9 mouse cellular contexts compared by ENCODE assay signal in the genomic region with DNA sequence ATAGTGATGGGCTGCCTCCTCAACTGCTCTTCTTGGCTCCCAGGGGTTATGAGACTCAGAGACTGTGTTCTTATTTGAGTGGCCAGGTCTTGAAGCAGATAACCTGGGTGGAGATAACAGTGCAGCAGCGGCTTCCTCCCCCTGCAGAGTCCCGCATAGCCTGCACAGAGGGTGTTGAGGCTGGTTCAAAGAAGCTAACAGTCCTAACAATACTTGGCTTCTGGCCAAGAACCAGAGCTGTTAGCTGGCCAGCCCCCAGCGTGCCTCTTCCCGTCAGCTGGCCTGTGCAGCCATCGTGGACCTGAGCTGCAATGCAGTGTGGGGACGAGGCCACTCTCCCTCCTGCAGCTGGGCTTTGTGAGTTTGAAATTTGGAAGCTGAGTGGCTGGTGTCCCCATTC. TPM values are rescaled to one million over a fixed set of nuclear protein-coding genes. Genes with fewer than 3 reads are reported as not detected.
A peak's percentile ranks its signal among the peaks of the same experiment; 100 is the strongest.
DNase-seq lines count a peak whose midpoint lies in the region; TF ChIP-seq lines count a peak whose summit lies in the region.
"Had no signal": no experiment of that assay in that cellular context is flagged by ENCODE, and none has a peak within 500 bp of the region (broad histone marks: within the 10 kb centered on the region; RNA-seq: fewer than 3 reads in every experiment).

No protein-coding gene starts in this region.

- 8% methylated on average over 6 of the region's 6 CpGs for WGBS in heart, adult 2 months

- TF ChIP-seq EP300 in heart, adult 2 months (IDR thresholded peaks at IDR 0.05; ENCODE audit: insufficient read depth, low read depth, low read length) = no peak

- peaks cover 18% of the 10 kb centered on the region for H3K4me1 ChIP-seq in heart, adult 2 months (ENCODE audit: control insufficient read depth, insufficient read depth, low read length)

- no peak overlapping the region for H3K4me3 ChIP-seq in heart, adult 2 months

- no peak for TF ChIP-seq CTCF in heart, adult 2 months (IDR thresholded peaks at IDR 0.05)

- peak overlapping the region; percentile 11; the same call in 1 of the 2 replicates for H3K27ac ChIP-seq in heart, adult 2 months
- H3K27ac ChIP-seq: liver, embryonic 14.5 days had no signal

- peak; percentile 46 for DNase-seq in adrenal gland, postnatal 10 days
- no peak for DNase-seq in adrenal gland, adult 2 months
- peak; percentile 44 for DNase-seq in 3T3-L1 (ENCODE audit: low read depth, low spot score)
- peak; percentile 61 to 68 for DNase-seq in heart, adult 2 months
- DNase-seq in kidney, adult 18-20 months = peak; percentile 34
- DNase-seq in lung, postnatal 36 days = peak; percentile 79
- no peak for DNase-seq in urinary bladder, postnatal 25 days (ENCODE audit: low spot score)
- DNase-seq in spleen, postnatal 10 days (ENCODE audit: low spot score in 2 of 2) = no peak

- no peaks in the 10 kb centered on the region for H3K27me3 ChIP-seq in heart, adult 2 months (ENCODE audit: control insufficient read depth, insufficient read depth, low read length)

- TF ChIP-seq POLR2A in heart, adult 2 months (IDR thresholded peaks at IDR 0.05; ENCODE audit: insufficient read depth, low read depth, low read length) = no peak

- intact Hi-C loops in heart, adult 2 months (cut with DNase I) = no loop called here

- no peaks in the 10 kb centered on the region for H3K79me2 ChIP-seq in heart, adult 2 months (replicated peaks; ENCODE audit: control insufficient read depth, insufficient read depth, low read length)

- H3K36me3 ChIP-seq in heart, adult 2 months (ENCODE audit: control insufficient read depth, insufficient read depth, low read length) = no peaks in the 10 kb centered on the region

- no peak overlapping the region for H3K9ac ChIP-seq in heart, adult 2 months (ENCODE audit: low read depth, low read length)
- H3K9ac ChIP-seq: liver, embryonic 14.5 days had no signal

RNA-seq across cellular contexts. Expression of gene Adamtsl2, which starts 18.6 kb away (rescaled TPM):
- 10 to 100 TPM in 1 of 2 experiments, 1 to 10 TPM in 1; 8.1 to 15.9 TPM for total RNA-seq in adrenal gland, postnatal 10 days (2021)
- total RNA-seq in adrenal gland, adult 2 months (2021) = 10 to 100 TPM; 24.8 to 25.4 TPM
- 20.9 and 28.5 TPM in 2 replicates for polyA plus RNA-seq in adrenal gland, adult 2 months (2012; rRNA removed)
- 10 to 100 TPM in 1 of 2 experiments, 1 to 10 TPM in 1; 9.2 to 18.9 TPM for total RNA-seq in heart, adult 2 months (2021)
- 27.0 and 38.7 TPM in 2 replicates for polyA plus RNA-seq in heart, adult 2 months (2012; rRNA removed)

RNA-seq across cellular contexts. Expression of gene Mymk, which starts 25.8 kb away (rescaled TPM):
- 1 to 10 TPM in 1 of 2 experiments, under 1 TPM in 1; 0.45 to 2.7 TPM for total RNA-seq in adrenal gland, postnatal 10 days (2021)
- total RNA-seq in adrenal gland, adult 2 months (2021) = not detected
- 0.08 TPM in 1 of 2 replicates, not detected in the other for polyA plus RNA-seq in adrenal gland, adult 2 months (2012; rRNA removed)
- total RNA-seq in heart, adult 2 months (2021) = not detected
- 0.10 TPM in 1 of 2 replicates, not detected in the other for polyA plus RNA-seq in heart, adult 2 months (2012; rRNA removed)
- polyA plus RNA-seq: liver, embryonic 14.5 days had no signal

RNA-seq across cellular contexts. Expression of gene Fam163b, which starts 44.5 kb away (rescaled TPM):
- 1 to 10 TPM; 2.0 TPM for total RNA-seq in adrenal gland, postnatal 10 days (2021)
- 1 to 10 TPM; 2.1 to 2.9 TPM for total RNA-seq in adrenal gland, adult 2 months (2021)
- 1.4 and 1.5 TPM in 2 replicates for polyA plus RNA-seq in adrenal gland, adult 2 months (2012; rRNA removed)
- under 1 TPM; 0.44 to 0.77 TPM for total RNA-seq in heart, adult 2 months (2021)
- polyA plus RNA-seq in heart, adult 2 months (2012; rRNA removed) = 1.1 and 1.4 TPM in 2 replicates

Comparison
In these comparisons a context has a peak if more than half of its experiments do, and no peak if none do; other contexts are left out.
1. DNase-seq: peak in adrenal gland, postnatal 10 days (single experiment), 3T3-L1 (single experiment), heart, adult 2 months (2 of 2), kidney, adult 18-20 months (single experiment) and lung, postnatal 36 days (single experiment); none in adrenal gland, adult 2 months (single experiment), urinary bladder, postnatal 25 days (single experiment) and spleen, postnatal 10 days (0 of 2).